Comparison of ENCODE assay signal across 15 mouse cellular contexts in the genomic region with DNA sequence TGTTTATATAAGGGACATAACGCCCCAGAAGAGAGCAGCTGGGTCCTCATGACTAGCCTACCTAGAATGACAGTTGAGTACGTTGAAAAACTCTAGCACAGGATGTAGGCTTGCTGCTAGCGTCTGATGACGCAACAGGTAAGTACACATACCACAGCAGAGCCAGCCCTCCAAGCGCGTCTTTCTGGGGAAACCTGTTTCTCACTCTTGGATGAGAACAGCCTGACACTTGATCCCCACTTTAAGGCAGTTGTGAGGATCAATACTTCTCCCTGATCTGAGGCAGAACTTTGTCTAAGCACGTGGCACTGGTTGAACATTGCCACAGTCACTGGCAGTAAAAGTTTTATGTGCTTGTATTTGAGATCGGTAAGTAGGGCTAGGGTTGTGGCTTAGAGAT. TPM values are rescaled to one million over a fixed set of nuclear protein-coding genes. Genes with fewer than 3 reads are reported as not detected.
DNase-seq lines count a peak whose midpoint lies in the region; ATAC-seq and TF ChIP-seq lines count a peak whose summit lies in the region.
"Had no signal": no experiment of that assay in that cellular context is flagged by ENCODE, and none has a peak within 500 bp of the region (broad histone marks: within the 10 kb centered on the region; RNA-seq: fewer than 3 reads in every experiment).

No protein-coding gene starts in this region.

- H3K9ac ChIP-seq in embryonic facial prominence, embryonic 14.5 days (ENCODE audit: low read depth, low read length) = no peak overlapping the region
- no peak overlapping the region for H3K9ac ChIP-seq in intestine, postnatal 0 days (ENCODE audit: low read depth, low read length)
- H3K9ac ChIP-seq in lung, embryonic 16.5 days (ENCODE audit: low read length) = no peak overlapping the region
- H3K9ac ChIP-seq in stomach, embryonic 16.5 days (ENCODE audit: low read length) = no peak overlapping the region
- no peak overlapping the region for H3K9ac ChIP-seq in kidney, embryonic 15.5 days
- no peak overlapping the region for H3K9ac ChIP-seq in heart, embryonic 11.5 days (ENCODE audit: low read depth, low read length)

- no peaks in the 10 kb centered on the region for H3K9me3 ChIP-seq in embryonic facial prominence, embryonic 14.5 days (ENCODE audit: control insufficient read depth, low read length)
- H3K9me3 ChIP-seq in embryonic facial prominence, embryonic 10.5 days = no peaks in the 10 kb centered on the region
- H3K9me3 ChIP-seq in intestine, postnatal 0 days (ENCODE audit: control insufficient read depth) = no peaks in the 10 kb centered on the region
- no peaks in the 10 kb centered on the region for H3K9me3 ChIP-seq in lung, embryonic 16.5 days (ENCODE audit: control insufficient read depth, low read length)
- no peaks in the 10 kb centered on the region for H3K9me3 ChIP-seq in stomach, embryonic 16.5 days (replicated peaks; ENCODE audit: control insufficient read depth, low read length)
- H3K9me3 ChIP-seq in kidney, embryonic 15.5 days (replicated peaks) = no peaks in the 10 kb centered on the region
- no peaks in the 10 kb centered on the region for H3K9me3 ChIP-seq in heart, embryonic 11.5 days (replicated peaks; ENCODE audit: control insufficient read depth, low read length)
- H3K9me3 ChIP-seq: forebrain, embryonic 10.5 days had no signal

- no peak overlapping the region for H3K27ac ChIP-seq in embryonic facial prominence, embryonic 14.5 days (replicated peaks; ENCODE audit: low read depth, low read length)
- H3K27ac ChIP-seq in embryonic facial prominence, embryonic 10.5 days (replicated peaks) = no peak overlapping the region
- H3K27ac ChIP-seq in intestine, postnatal 0 days (ENCODE audit: low read depth, low read length) = peak overlapping the region; percentile 10
- no peak overlapping the region for H3K27ac ChIP-seq in lung, embryonic 16.5 days (ENCODE audit: low read length)
- no peak overlapping the region for H3K27ac ChIP-seq in stomach, embryonic 16.5 days (ENCODE audit: low read length)
- no peak overlapping the region for H3K27ac ChIP-seq in kidney, embryonic 15.5 days
- H3K27ac ChIP-seq in heart, embryonic 11.5 days (ENCODE audit: low read depth, low read length) = no peak overlapping the region
- H3K27ac ChIP-seq: forebrain, embryonic 10.5 days had no signal

- no peak overlapping the region for H3K4me3 ChIP-seq in embryonic facial prominence, embryonic 14.5 days (ENCODE audit: low read depth, low read length)
- no peak overlapping the region for H3K4me3 ChIP-seq in embryonic facial prominence, embryonic 10.5 days
- H3K4me3 ChIP-seq in intestine, postnatal 0 days (ENCODE audit: low read depth, low read length) = no peak overlapping the region
- no peak overlapping the region for H3K4me3 ChIP-seq in lung, embryonic 16.5 days (ENCODE audit: low read length)
- H3K4me3 ChIP-seq in stomach, embryonic 16.5 days (replicated peaks; ENCODE audit: low read length) = no peak overlapping the region
- H3K4me3 ChIP-seq in kidney, embryonic 15.5 days (replicated peaks) = no peak overlapping the region
- H3K4me3 ChIP-seq in heart, embryonic 11.5 days (ENCODE audit: low read depth, low read length) = no peak overlapping the region
- H3K4me3 ChIP-seq: forebrain, embryonic 10.5 days had no signal

- H3K4me1 ChIP-seq in embryonic facial prominence, embryonic 14.5 days (ENCODE audit: control insufficient read depth, insufficient read depth, low read length) = no peaks in the 10 kb centered on the region
- no peaks in the 10 kb centered on the region for H3K4me1 ChIP-seq in embryonic facial prominence, embryonic 10.5 days
- H3K4me1 ChIP-seq in intestine, postnatal 0 days (replicated peaks; ENCODE audit: control insufficient read depth, insufficient read depth, low read length) = no peaks in the 10 kb centered on the region
- no peaks in the 10 kb centered on the region for H3K4me1 ChIP-seq in lung, embryonic 16.5 days (replicated peaks; ENCODE audit: control insufficient read depth, insufficient read depth, low read length)
- H3K4me1 ChIP-seq in stomach, embryonic 16.5 days (ENCODE audit: control insufficient read depth, insufficient read depth, low read length) = no peaks in the 10 kb centered on the region
- no peaks in the 10 kb centered on the region for H3K4me1 ChIP-seq in kidney, embryonic 15.5 days
- no peaks in the 10 kb centered on the region for H3K4me1 ChIP-seq in heart, embryonic 11.5 days (ENCODE audit: control insufficient read depth, insufficient read depth, low read length)
- H3K4me1 ChIP-seq: forebrain, embryonic 10.5 days had no signal

- peaks cover 87% of the 10 kb centered on the region for H3K36me3 ChIP-seq in embryonic facial prominence, embryonic 14.5 days (ENCODE audit: control insufficient read depth, insufficient read depth, low read length)
- H3K36me3 ChIP-seq in embryonic facial prominence, embryonic 10.5 days (replicated peaks) = peaks cover 97% of the 10 kb centered on the region
- peaks cover 66% of the 10 kb centered on the region for H3K36me3 ChIP-seq in intestine, postnatal 0 days (ENCODE audit: control insufficient read depth, insufficient read depth)
- peaks cover 51% of the 10 kb centered on the region for H3K36me3 ChIP-seq in lung, embryonic 16.5 days (ENCODE audit: control insufficient read depth, insufficient read depth, low read length)
- peaks cover 17% of the 10 kb centered on the region for H3K36me3 ChIP-seq in stomach, embryonic 16.5 days (ENCODE audit: control insufficient read depth, insufficient read depth, low read length)
- peaks cover 96% of the 10 kb centered on the region for H3K36me3 ChIP-seq in kidney, embryonic 15.5 days
- peaks cover 28% of the 10 kb centered on the region for H3K36me3 ChIP-seq in heart, embryonic 11.5 days (ENCODE audit: control insufficient read depth, insufficient read depth, low read length)

- ATAC-seq in embryonic facial prominence, embryonic 14.5 days (ENCODE audit: low read depth) = peak; percentile 56; the same call in 1 of the 2 replicates
- ATAC-seq in intestine, postnatal 0 days = peak; percentile 67
- ATAC-seq in lung, embryonic 16.5 days (ENCODE audit: low read depth) = peak; percentile 75
- peak; percentile 64; the same call in 1 of the 2 replicates for ATAC-seq in stomach, embryonic 16.5 days (ENCODE audit: insufficient read depth, low FRiP score)
- ATAC-seq in kidney, embryonic 15.5 days (replicated peaks; ENCODE audit: low FRiP score) = no peak
- ATAC-seq in cerebellum, adult (ENCODE audit: insufficient number of reproducible peaks, low FRiP score, low TSS enrichment) = no peak
- no peak for ATAC-seq in heart, embryonic 11.5 days (replicated peaks; ENCODE audit: insufficient number of reproducible peaks, low FRiP score, low TSS enrichment)

- no peak overlapping the region for H3K4me2 ChIP-seq in embryonic facial prominence, embryonic 14.5 days (ENCODE audit: low read depth, low read length)
- H3K4me2 ChIP-seq in intestine, postnatal 0 days (replicated peaks; ENCODE audit: low read depth) = no peak overlapping the region
- H3K4me2 ChIP-seq in lung, embryonic 16.5 days (ENCODE audit: low read depth, low read length) = no peak overlapping the region
- no peak overlapping the region for H3K4me2 ChIP-seq in stomach, embryonic 16.5 days (ENCODE audit: low read depth, low read length)
- H3K4me2 ChIP-seq in kidney, embryonic 15.5 days = no peak overlapping the region
- H3K4me2 ChIP-seq in heart, embryonic 11.5 days = no peak overlapping the region

- TF ChIP-seq CTCF in intestine, postnatal 0 days (IDR thresholded peaks at IDR 0.05; ENCODE audit: low read depth) = no peak

- no peaks in the 10 kb centered on the region for H3K27me3 ChIP-seq in embryonic facial prominence, embryonic 14.5 days (replicated peaks; ENCODE audit: control insufficient read depth, insufficient read depth, low read length)
- no peaks in the 10 kb centered on the region for H3K27me3 ChIP-seq in embryonic facial prominence, embryonic 10.5 days (replicated peaks; ENCODE audit: low read depth, poor library complexity, severe bottlenecking)
- H3K27me3 ChIP-seq in intestine, postnatal 0 days (replicated peaks; ENCODE audit: control insufficient read depth, insufficient read depth, low read length) = no peaks in the 10 kb centered on the region
- no peaks in the 10 kb centered on the region for H3K27me3 ChIP-seq in lung, embryonic 16.5 days (ENCODE audit: control insufficient read depth, insufficient read depth, low read depth, low read length)
- no peaks in the 10 kb centered on the region for H3K27me3 ChIP-seq in stomach, embryonic 16.5 days (ENCODE audit: control insufficient read depth, insufficient read depth, low read length)
- H3K27me3 ChIP-seq in kidney, embryonic 15.5 days = no peaks in the 10 kb centered on the region
- no peaks in the 10 kb centered on the region for H3K27me3 ChIP-seq in heart, embryonic 11.5 days (ENCODE audit: control insufficient read depth, insufficient read depth, low read length)

- WGBS in embryonic facial prominence, embryonic 14.5 days = 78% methylated on average over 8 of the region's 8 CpGs
- WGBS in embryonic facial prominence, embryonic 10.5 days = 83% methylated on average over 8 of the region's 8 CpGs
- 44% methylated on average over 8 of the region's 8 CpGs for WGBS in intestine, postnatal 0 days
- WGBS in lung, embryonic 16.5 days = 61% methylated on average over 8 of the region's 8 CpGs
- 59% methylated on average over 8 of the region's 8 CpGs for WGBS in stomach, embryonic 16.5 days
- 87% methylated on average over 8 of the region's 8 CpGs for WGBS in kidney, embryonic 15.5 days
- WGBS in heart, embryonic 11.5 days (ENCODE audit: insufficient replicate concordance) = 90% methylated on average over 8 of the region's 8 CpGs

- peak; percentile 53 for DNase-seq in embryonic facial prominence, embryonic 14.5 days (ENCODE audit: low spot score)
- DNase-seq in embryonic facial prominence, embryonic 10.5 days (ENCODE audit: low spot score) = no peak
- DNase-seq: adrenal gland, postnatal 10 days; cerebellum, postnatal 14 days; heart, adult 18-20 months; heart, postnatal 14 days; kidney, postnatal 14 days; left cerebral cortex, postnatal 4 days had no signal

RNA-seq across cellular contexts. Expression of a gene that starts 18.3 kb away (rescaled TPM):
- 40.6 and 46.2 TPM in 2 replicates for polyA plus RNA-seq in embryonic facial prominence, embryonic 14.5 days (2014; fragmentation: Nextera tagmentation; extraction: Ambion mirVana)
- 31.3 and 33.4 TPM in 2 replicates for polyA plus RNA-seq in embryonic facial prominence, embryonic 10.5 days (2016; fragmentation: Nextera tagmentation; extraction: Ambion mirVana)
- 10.4 and 10.9 TPM in 2 replicates for polyA plus RNA-seq in intestine, postnatal 0 days (2015; fragmentation: Nextera tagmentation; extraction: Ambion mirVana)
- 29.5 and 31.2 TPM in 2 replicates for polyA plus RNA-seq in lung, embryonic 16.5 days (2015; fragmentation: Nextera tagmentation; extraction: Ambion mirVana)
- polyA plus RNA-seq in stomach, embryonic 16.5 days (2015; fragmentation: Nextera tagmentation; extraction: Ambion mirVana) = 31.4 and 33.3 TPM in 2 replicates
- polyA plus RNA-seq in kidney, embryonic 15.5 days (2015; fragmentation: Nextera tagmentation; extraction: Ambion mirVana) = 29.2 and 30.6 TPM in 2 replicates
- 28.2 TPM in 2 replicates for polyA plus RNA-seq in heart, embryonic 11.5 days (2014; fragmentation: Nextera tagmentation; extraction: Ambion mirVana)

RNA-seq across cellular contexts. Expression of a gene that starts 24.5 kb away (rescaled TPM):
- 43.0 and 53.0 TPM in 2 replicates for polyA plus RNA-seq in embryonic facial prominence, embryonic 14.5 days (2014; fragmentation: Nextera tagmentation; extraction: Ambion mirVana)
- 21.9 and 22.1 TPM in 2 replicates for polyA plus RNA-seq in embryonic facial prominence, embryonic 10.5 days (2016; fragmentation: Nextera tagmentation; extraction: Ambion mirVana)
- polyA plus RNA-seq in intestine, postnatal 0 days (2015; fragmentation: Nextera tagmentation; extraction: Ambion mirVana) = 61.3 and 68.5 TPM in 2 replicates
- polyA plus RNA-seq in lung, embryonic 16.5 days (2015; fragmentation: Nextera tagmentation; extraction: Ambion mirVana) = 71.5 and 72.8 TPM in 2 replicates
- polyA plus RNA-seq in stomach, embryonic 16.5 days (2015; fragmentation: Nextera tagmentation; extraction: Ambion mirVana) = 59.2 and 62.2 TPM in 2 replicates
- 43.7 and 44.0 TPM in 2 replicates for polyA plus RNA-seq in kidney, embryonic 15.5 days (2015; fragmentation: Nextera tagmentation; extraction: Ambion mirVana)
- polyA plus RNA-seq in heart, embryonic 11.5 days (2014; fragmentation: Nextera tagmentation; extraction: Ambion mirVana) = 77.5 and 79.0 TPM in 2 replicates

RNA-seq across cellular contexts. Expression of a gene that starts 37.7 kb away (rescaled TPM):
- 153 and 165 TPM in 2 replicates for polyA plus RNA-seq in embryonic facial prominence, embryonic 14.5 days (2014; fragmentation: Nextera tagmentation; extraction: Ambion mirVana)
- 189 and 194 TPM in 2 replicates for polyA plus RNA-seq in embryonic facial prominence, embryonic 10.5 days (2016; fragmentation: Nextera tagmentation; extraction: Ambion mirVana)
- 114 and 116 TPM in 2 replicates for polyA plus RNA-seq in intestine, postnatal 0 days (2015; fragmentation: Nextera tagmentation; extraction: Ambion mirVana)
- polyA plus RNA-seq in lung, embryonic 16.5 days (2015; fragmentation: Nextera tagmentation; extraction: Ambion mirVana) = 133 and 134 TPM in 2 replicates
- polyA plus RNA-seq in stomach, embryonic 16.5 days (2015; fragmentation: Nextera tagmentation; extraction: Ambion mirVana) = 91.2 and 107 TPM in 2 replicates
- polyA plus RNA-seq in kidney, embryonic 15.5 days (2015; fragmentation: Nextera tagmentation; extraction: Ambion mirVana) = 167 and 174 TPM in 2 replicates
- 249 and 252 TPM in 2 replicates for polyA plus RNA-seq in heart, embryonic 11.5 days (2014; fragmentation: Nextera tagmentation; extraction: Ambion mirVana)

Comparison
In these comparisons a context has a peak if more than half of its experiments do, and no peak if none do; other contexts are left out.
1. ATAC-seq: peak in embryonic facial prominence, embryonic 14.5 days (single experiment), intestine, postnatal 0 days (single experiment), lung, embryonic 16.5 days (single experiment) and stomach, embryonic 16.5 days (single experiment); none in kidney, embryonic 15.5 days (single experiment), cerebellum, adult (single experiment) and heart, embryonic 11.5 days (single experiment).